Mouse (Mus musculus): ENCODE results near the gene Tubd1.

GRCm38 (mm10) chr11:86598154-86598553, 53.4 kb downstream of the Tubd1 start:
- TF ChIP-seq CTCF (IDR thresholded peaks at IDR 0.05; ENCODE audit: low read depth) (no peak), EP300 (IDR thresholded peaks at IDR 0.05; ENCODE audit: low read depth) (no peak)
